Mouse (Mus musculus): Measurements from ENCODE around the gene Gpr15. TPM values are rescaled to one million over a fixed set of nuclear protein-coding genes. Genes with fewer than 3 reads are reported as not detected.

Gpr15 gene
- polyA plus RNA-seq, 3 experiments from 2014 or later, result 25.1 to 29.8 (median 28.5) TPM

- peak; percentile 98 for ATAC-seq
Measured at GRCm38 (mm10) chr16:58669917-58670630, 48.8 kb downstream of the Gpr15 start, which contains the start of gene Cpox. Cpox (plus strand) TSS chr16:58670292.

- no peak for ATAC-seq
Measured at GRCm38 (mm10) chr16:58669264-58669663, 49.6 kb downstream of the Gpr15 start.

- no peak for ATAC-seq
Measured at GRCm38 (mm10) chr16:58668586-58668985, 50.3 kb downstream of the Gpr15 start.

Other genes starting within 250 kb of the Gpr15 start
- gene St3gal6, start 194.8 kb downstream of the Gpr15 start, polyA plus RNA-seq (2017; shearing (Covaris generic)), result 10 to 100 TPM in 1 of 3 experiments, 1 to 10 TPM in 2; 4.0 to 31.5 (median 8.5) TPM
- not detected for gene Gm813, start 102.1 kb downstream of the Gpr15 start, polyA plus RNA-seq (2017; shearing (Covaris generic))
- not detected for gene E330017A01Rik, start 80.3 kb downstream of the Gpr15 start, polyA plus RNA-seq (2017; shearing (Covaris generic))
- gene Cpox, start 48.8 kb downstream of the Gpr15 start, polyA plus RNA-seq (2017; shearing (Covaris generic)), result 10 to 100 TPM; 38.9 to 52.3 (median 41.0) TPM
- gene Cldnd1, start 8.8 kb upstream of the Gpr15 start, polyA plus RNA-seq (2017; shearing (Covaris generic)), result 100 to 1,000 TPM; 231 to 337 (median 232) TPM
- under 1 TPM in 1 of 3 experiments, not detected in 2; 0.24 TPM for gene Olfr172, start 44.1 kb upstream of the Gpr15 start, polyA plus RNA-seq (2017; shearing (Covaris generic))
- gene Olfr173, start 81.2 kb upstream of the Gpr15 start, polyA plus RNA-seq (2017; shearing (Covaris generic)), result 1 to 10 TPM in 2 of 3 experiments, under 1 TPM in 1; 0.98 to 2.2 (median 2.0) TPM
- under 1 TPM in 1 of 3 experiments, not detected in 2; 0.70 TPM for gene Olfr175-ps1, start 107.7 kb upstream of the Gpr15 start, polyA plus RNA-seq (2017; shearing (Covaris generic))
- not detected for gene Olfr177, start 155.7 kb upstream of the Gpr15 start, polyA plus RNA-seq (2017; shearing (Covaris generic))
- gene Olfr178, start 173.0 kb upstream of the Gpr15 start, polyA plus RNA-seq (2017; shearing (Covaris generic)), result not detected
- gene Olfr181, start 209.7 kb upstream of the Gpr15 start, polyA plus RNA-seq (2017; shearing (Covaris generic)), result not detected
- gene Olfr180, start 210.3 kb upstream of the Gpr15 start, polyA plus RNA-seq (2017; shearing (Covaris generic)), result not detected